Mouse (Mus musculus): ENCODE measurements at regions not wholly inside any gene's neighbourhood (a gene's known extent, or its start where the extent isn't known, plus 50 kb on each side); places are given as distances from the start of the nearest gene placed in this dataset.

- DNase-seq, result no peak
Measured at GRCm38 (mm10) chr10:117444761-117445160, 64.9 kb upstream of the Cpsf6 start.

GRCm38 (mm10) chr10:117443426-117444350 lies 63.9 kb upstream of the Cpsf6 start:
- no peak for DNase-seq

GRCm38 (mm10) chr10:117441979-117442803 lies 62.4 kb upstream of the Cpsf6 start:
- DNase-seq, result no peak

- DNase-seq, result no peak
Measured at GRCm38 (mm10) chr10:117441121-117441978, 61.5 kb upstream of the Cpsf6 start.

- DNase-seq, result no peak
Measured at GRCm38 (mm10) chr10:117440225-117440976, 60.6 kb upstream of the Cpsf6 start.

GRCm38 (mm10) chr10:117439206-117440110 lies 59.6 kb upstream of the Cpsf6 start:
- no peak for DNase-seq

- DNase-seq, result no peak
Measured at GRCm38 (mm10) chr10:117438614-117439193, 58.9 kb upstream of the Cpsf6 start.

GRCm38 (mm10) chr10:117437970-117438369 lies 58.2 kb upstream of the Cpsf6 start:
- no peak for DNase-seq

- DNase-seq, result peak; percentile 25
Measured at GRCm38 (mm10) chr10:117436875-117437715, 57.3 kb upstream of the Cpsf6 start.

GRCm38 (mm10) chr10:117436308-117436874 lies 56.6 kb upstream of the Cpsf6 start:
- no peak for DNase-seq

- DNase-seq, result no peak
Measured at GRCm38 (mm10) chr10:117435734-117436121, 55.9 kb upstream of the Cpsf6 start.

GRCm38 (mm10) chr10:117434871-117435733 lies 55.3 kb upstream of the Cpsf6 start:
- DNase-seq, result peak; percentile 79

GRCm38 (mm10) chr10:117434293-117434842 lies 54.6 kb upstream of the Cpsf6 start:
- DNase-seq, result no peak

GRCm38 (mm10) chr10:117433547-117434292 lies 53.9 kb upstream of the Cpsf6 start:
- no peak for DNase-seq

GRCm38 (mm10) chr10:117432871-117433546 lies 53.2 kb upstream of the Cpsf6 start:
- no peak for DNase-seq

GRCm38 (mm10) chr10:117432415-117432814 lies 52.6 kb upstream of the Cpsf6 start:
- DNase-seq, result peak; percentile 47

Measured in cerebellum, adult 11-12 months (tissue).